Mouse (Mus musculus) embryonic facial prominence, embryonic 14.5 days (tissue): ENCODE measurements around the gene Sgsm3. TPM values are rescaled to one million over a fixed set of nuclear protein-coding genes. Genes with fewer than 3 reads are reported as not detected.

ENCODE experiments used
- ATAC-seq: fragments of 200-750 bp; cut with Nextera tagmentation; 2 replicates; pipeline ENCODE4 v1.8.0; 2017; ENCODE audit warnings: low read depth, moderate number of reproducible peaks, moderate TSS enrichment
- DNase-seq: peaks from one replicate; pipeline ENCODE4 v3.0.0-alpha.2; 2015; ENCODE audit warnings: low spot score
- H3K27ac ChIP-seq: fragments of 300-500 bp; sonication (generic); replicated peaks from 2 replicates; pipeline ENCODE4 v1.5.1; 2014; ENCODE audit warnings: low read depth, mild to moderate bottlenecking, low read length, moderate library complexity
- H3K27me3 ChIP-seq: fragments of 300-500 bp; sonication (generic); replicated peaks from 2 replicates; pipeline ENCODE4 v1.6.1; 2014; ENCODE audit warnings: low read length; ENCODE audit not compliant: control insufficient read depth, insufficient read depth
- H3K36me3 ChIP-seq: fragments of 300-500 bp; sonication (generic); 2 replicates; pipeline ENCODE4 v1.6.1; 2014; ENCODE audit warnings: low read length, mixed read lengths; ENCODE audit not compliant: control insufficient read depth, insufficient read depth
- H3K4me1 ChIP-seq: fragments of 300-500 bp; sonication (generic); 2 replicates; pipeline ENCODE4 v1.6.1; 2014; ENCODE audit warnings: antibody characterized with exemption, low read length; ENCODE audit not compliant: control insufficient read depth, insufficient read depth
- H3K4me2 ChIP-seq: fragments of 300-500 bp; sonication (generic); 2 replicates; pipeline ENCODE4 v1.6.1; 2014; ENCODE audit warnings: low read depth, mild to moderate bottlenecking, low read length, moderate library complexity, mixed read lengths
- H3K4me3 ChIP-seq: fragments of 300-500 bp; sonication (generic); 2 replicates; pipeline ENCODE4 v1.5.1; 2014; ENCODE audit warnings: low read depth, mild to moderate bottlenecking, low read length
- H3K9ac ChIP-seq: fragments of 300-500 bp; sonication (generic); 2 replicates; pipeline ENCODE4 v1.6.1; 2014; ENCODE audit warnings: low read depth, mild to moderate bottlenecking, low read length, moderate library complexity, mixed read lengths
- H3K9me3 ChIP-seq: fragments of 300-500 bp; sonication (generic); 2 replicates; pipeline ENCODE4 v1.6.1; 2016; ENCODE audit warnings: low read length; ENCODE audit not compliant: control insufficient read depth
- WGBS: fragments of 180-500 bp; shearing (Covaris S2); extraction: QIAGEN DNeasy Blood & Tissue Kit; methylation state at CpG from one replicate; pipeline ENCODE4 v1.1.7; 2014; 5-methylcytosine and 5-hydroxymethylcytosine counted together
- polyA plus RNA-seq: library from polyadenylated mRNA; unstranded; fragments of >200 nt; fragmentation: Nextera tagmentation; extraction: Ambion mirVana; gene quantifications from 2 replicates; pipeline ENCODE4 v1.2.1, GENCODE M21; 2014

Gene Sgsm3
- polyA plus RNA-seq, 1 experiment from 2014 or later = 23.8 TPM

- H3K36me3 ChIP-seq = no peaks in the 10 kb centered on the region
Measured at GRCm38 (mm10) chr15:81038419-81038818, 60.9 kb downstream of the Sgsm3 start.

DNA sequence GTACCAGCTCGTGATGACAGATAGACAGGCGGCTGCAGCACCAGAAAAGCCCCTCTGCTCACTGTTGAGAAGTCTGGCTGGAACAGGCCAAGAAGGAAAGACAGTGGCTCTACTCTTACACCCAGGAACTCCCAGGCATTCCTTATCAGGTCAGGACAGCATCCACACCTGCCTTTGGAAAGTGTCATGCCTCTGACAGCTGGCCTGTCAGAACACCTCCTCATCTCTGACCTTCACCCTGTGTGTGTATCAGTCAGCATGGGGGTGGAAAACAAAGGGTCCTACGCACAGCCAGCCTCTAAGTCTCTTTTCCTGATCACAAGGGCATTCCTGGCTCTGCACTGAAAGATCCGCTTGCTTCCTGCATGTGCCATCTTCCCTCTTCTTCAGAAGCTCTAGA lies 64.2 kb downstream of the Sgsm3 start:
- Histone ChIP-seq H3K4me2 (no peak overlapping the region), H3K27ac (no peak overlapping the region), H3K36me3 (peaks cover 11% of the 10 kb centered on the region), H3K4me3 (no peak overlapping the region), H3K4me1 (0 out of 2 replicates have a peak, but pooled peaks cover 2% of the 10 kb centered on the region), H3K27me3 (no peaks in the 10 kb centered on the region), H3K9me3 (no peaks in the 10 kb centered on the region), H3K9ac (no peak overlapping the region)
- DNase-seq = no peak
- ATAC-seq = peak; percentile 30; the same call in 1 of the 2 replicates
- WGBS = 67% methylated on average over 4 of the region's 4 CpGs

More at GRCm38 (mm10) chr15:81038419-81038818, 60.9 kb downstream of the Sgsm3 start:
- H3K4me3 ChIP-seq = no peak overlapping the region
- no peak overlapping the region for H3K4me2 ChIP-seq
- ATAC-seq (no peak), DNase-seq (no peak)
- H3K9ac ChIP-seq = no peak overlapping the region
- no peaks in the 10 kb centered on the region for H3K27me3 ChIP-seq
- H3K27ac ChIP-seq = no peak overlapping the region
- 76% methylated on average over 5 of the region's 5 CpGs for WGBS
- peaks cover 10% of the 10 kb centered on the region for H3K4me1 ChIP-seq
- no peaks in the 10 kb centered on the region for H3K9me3 ChIP-seq

- H3K27me3 ChIP-seq = no peaks in the 10 kb centered on the region
- H3K4me2 ChIP-seq = no peak overlapping the region
- H3K9me3 ChIP-seq = no peaks in the 10 kb centered on the region
- 0 out of 2 replicates have a peak overlapping the region, but pooled peaks have one; percentile 10 for H3K27ac ChIP-seq
- DNase-seq (peak; percentile 30), ATAC-seq (peak; percentile 75; the same call in 1 of the 2 replicates)
- peaks cover 11% of the 10 kb centered on the region for H3K36me3 ChIP-seq
- H3K4me3 ChIP-seq = no peak overlapping the region
- 0 out of 2 replicates have a peak, but pooled peaks cover 2% of the 10 kb centered on the region for H3K4me1 ChIP-seq
- WGBS = 47% methylated on average over 13 of the region's 13 CpGs
- H3K9ac ChIP-seq = no peak overlapping the region
Measured at GRCm38 (mm10) chr15:81042276-81042931, 64.8 kb downstream of the Sgsm3 start.

GRCm38 (mm10) chr15:81044446-81044845 lies 66.9 kb downstream of the Sgsm3 start:
- Histone ChIP-seq H3K27me3 (no peaks in the 10 kb centered on the region), H3K4me1 (0 out of 2 replicates have a peak, but pooled peaks cover 2% of the 10 kb centered on the region), H3K4me3 (no peak overlapping the region), H3K4me2 (no peak overlapping the region), H3K36me3 (peaks cover 11% of the 10 kb centered on the region), H3K9ac (no peak overlapping the region), H3K9me3 (no peaks in the 10 kb centered on the region), H3K27ac (no peak overlapping the region)
- no peak for DNase-seq
- WGBS = 92% methylated on average over 9 of the region's 9 CpGs
- no peak for ATAC-seq

- Histone ChIP-seq H3K4me3 (no peak overlapping the region), H3K9me3 (no peaks in the 10 kb centered on the region), H3K27me3 (no peaks in the 10 kb centered on the region), H3K9ac (no peak overlapping the region), H3K27ac (no peak overlapping the region), H3K4me2 (no peak overlapping the region), H3K36me3 (peaks cover 11% of the 10 kb centered on the region), H3K4me1 (0 out of 2 replicates have a peak, but pooled peaks cover 2% of the 10 kb centered on the region)
- ATAC-seq (no peak), DNase-seq (no peak)
- 99% methylated on average over 4 of the region's 4 CpGs for WGBS
Measured at GRCm38 (mm10) chr15:81045336-81045735, 67.8 kb downstream of the Sgsm3 start.

DNA sequence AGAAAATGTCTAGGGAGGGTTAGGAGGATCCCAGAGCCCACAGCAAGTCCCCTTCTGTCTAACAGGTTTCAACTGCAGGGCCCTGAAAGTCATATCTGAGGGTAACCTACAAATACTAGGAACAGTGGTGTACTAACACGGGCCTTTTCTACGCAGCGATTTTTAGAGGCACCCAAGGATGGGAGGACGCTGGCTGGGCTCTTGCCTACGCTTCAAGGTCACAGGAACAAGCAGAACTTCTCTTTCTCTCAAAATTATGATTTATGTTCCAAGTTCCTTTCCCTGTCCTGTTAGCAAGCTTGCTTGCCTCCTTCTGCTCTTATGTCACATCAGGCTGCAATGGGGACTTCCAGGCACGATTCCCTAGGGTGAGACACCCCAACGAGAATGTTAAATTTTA lies 68.5 kb downstream of the Sgsm3 start:
- ATAC-seq (no peak), DNase-seq (no peak)
- Histone ChIP-seq H3K4me1 (0 out of 2 replicates have a peak, but pooled peaks cover 2% of the 10 kb centered on the region), H3K9me3 (no peaks in the 10 kb centered on the region), H3K4me2 (no peak overlapping the region), H3K36me3 (peaks cover 11% of the 10 kb centered on the region), H3K27me3 (no peaks in the 10 kb centered on the region), H3K9ac (no peak overlapping the region), H3K4me3 (no peak overlapping the region), H3K27ac (no peak overlapping the region)
- WGBS = 91% methylated on average over 7 of the region's 7 CpGs

DNA sequence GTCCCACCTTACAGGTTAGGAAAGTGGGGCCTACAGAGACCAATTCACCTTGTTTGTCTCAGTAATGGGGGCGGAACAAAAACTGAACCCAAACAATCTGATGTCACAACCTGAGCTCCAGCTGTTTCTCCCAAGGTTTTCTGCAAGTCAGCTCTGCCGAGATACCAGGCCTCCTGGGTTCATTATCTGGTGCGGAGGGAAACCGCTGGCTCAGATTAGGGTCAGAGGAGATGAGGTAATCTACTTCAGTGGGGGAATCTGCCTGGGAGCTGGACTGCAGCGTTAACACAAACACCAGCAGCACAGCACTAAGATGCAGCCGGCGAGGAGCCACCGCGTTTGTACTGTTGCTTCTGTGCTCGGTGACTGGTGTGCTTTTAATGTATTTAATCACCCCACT lies 69.9 kb downstream of the Sgsm3 start:
- no peak for ATAC-seq
- H3K27me3 ChIP-seq = no peaks in the 10 kb centered on the region
- peaks cover 11% of the 10 kb centered on the region for H3K36me3 ChIP-seq
- H3K4me3 ChIP-seq = no peak overlapping the region
- H3K9me3 ChIP-seq = no peaks in the 10 kb centered on the region
- 50% methylated on average over 10 of the region's 10 CpGs for WGBS
- H3K4me1 ChIP-seq = no peaks in the 10 kb centered on the region
- DNase-seq = no peak
- H3K27ac ChIP-seq = no peak overlapping the region
- no peak overlapping the region for H3K9ac ChIP-seq
- no peak overlapping the region for H3K4me2 ChIP-seq

DNA sequence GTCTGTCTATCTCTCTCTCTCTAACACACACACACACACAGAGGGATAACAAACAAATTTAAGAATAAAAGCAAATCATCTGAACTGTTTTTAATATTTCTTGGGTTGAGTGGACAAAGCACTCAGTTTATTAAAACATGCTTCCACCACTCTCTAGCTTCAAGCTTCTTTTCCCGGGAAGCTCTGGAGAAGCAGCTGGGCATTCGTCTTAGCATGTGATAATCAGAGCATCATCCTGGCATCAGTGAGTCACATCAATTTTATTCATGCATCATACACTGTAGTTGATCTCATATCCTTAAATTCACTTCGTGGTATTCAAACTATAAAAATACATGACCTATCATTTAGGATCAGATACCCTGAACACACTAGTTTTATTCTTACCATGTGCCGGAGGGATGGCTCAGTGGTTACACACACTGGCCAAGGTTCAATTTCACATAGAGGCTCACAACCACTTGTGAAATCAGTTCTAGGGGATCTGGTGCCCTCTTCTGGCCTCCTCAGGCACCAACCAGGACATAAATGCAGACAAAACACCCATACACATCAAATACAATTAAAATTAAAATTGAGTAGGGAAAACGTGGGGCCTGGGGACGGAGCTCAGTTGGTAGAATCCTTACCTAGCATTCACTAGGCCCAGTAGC lies 72.0 kb downstream of the Sgsm3 start:
- no peak overlapping the region for H3K4me3 ChIP-seq
- peaks cover 8% of the 10 kb centered on the region for H3K36me3 ChIP-seq
- no peaks in the 10 kb centered on the region for H3K27me3 ChIP-seq
- no peaks in the 10 kb centered on the region for H3K4me1 ChIP-seq
- ATAC-seq = no peak
- no peaks in the 10 kb centered on the region for H3K9me3 ChIP-seq
- no peak overlapping the region for H3K27ac ChIP-seq
- no peak for DNase-seq
- no peak overlapping the region for H3K4me2 ChIP-seq
- no peak overlapping the region for H3K9ac ChIP-seq
- WGBS = 71% methylated on average over 6 of the region's 6 CpGs
